Mouse (Mus musculus): ENCODE results near the gene Lbx1.

The Lbx1 gene

GRCm38 (mm10) chr19:45235766-45236362 is at the start of gene Lbx1:
Gene Lbx1, minus strand, starts transcription at chr19:45235812.
- no peak for DNase-seq

GRCm38 (mm10) chr19:45283302-45283701 is 47.7 kb upstream of the Lbx1 start:
- peak; percentile 70 for DNase-seq

GRCm38 (mm10) chr19:45276196-45276595 is 40.6 kb upstream of the Lbx1 start:
- no peak for DNase-seq

- DNase-seq, result no peak
Observed at GRCm38 (mm10) chr19:45271986-45272385, 36.4 kb upstream of the Lbx1 start.

- no peak for DNase-seq
Observed at GRCm38 (mm10) chr19:45262995-45263394, 27.4 kb upstream of the Lbx1 start.

GRCm38 (mm10) chr19:45257414-45258326 is 22.1 kb upstream of the Lbx1 start:
- no peak for DNase-seq

- DNase-seq, result no peak
Observed at GRCm38 (mm10) chr19:45254806-45255205, 19.2 kb upstream of the Lbx1 start.

GRCm38 (mm10) chr19:45252436-45252835 is 16.8 kb upstream of the Lbx1 start:
- no peak for DNase-seq

- no peak for DNase-seq
Observed at GRCm38 (mm10) chr19:45248691-45249090, 13.1 kb upstream of the Lbx1 start.

- no peak for DNase-seq
Observed at GRCm38 (mm10) chr19:45243918-45244700, 8.5 kb upstream of the Lbx1 start.

GRCm38 (mm10) chr19:45243264-45243602 is 7.6 kb upstream of the Lbx1 start:
- DNase-seq, result no peak

GRCm38 (mm10) chr19:45242348-45243263 is 7.0 kb upstream of the Lbx1 start:
- DNase-seq, result no peak

GRCm38 (mm10) chr19:45242017-45242347 is 6.4 kb upstream of the Lbx1 start:
- DNase-seq, result no peak

- DNase-seq, result no peak
Observed at GRCm38 (mm10) chr19:45240026-45240425, 4.4 kb upstream of the Lbx1 start.

- no peak for DNase-seq
Observed at GRCm38 (mm10) chr19:45239191-45239590, 3.6 kb upstream of the Lbx1 start.

GRCm38 (mm10) chr19:45237665-45238209 is 2.1 kb upstream of the Lbx1 start:
- no peak for DNase-seq

- no peak for DNase-seq
Observed at GRCm38 (mm10) chr19:45237099-45237498, 1.5 kb upstream of the Lbx1 start.

- DNase-seq, result no peak
Observed at GRCm38 (mm10) chr19:45236363-45236942, 841 bp upstream of the Lbx1 start.

- no peak for DNase-seq
Observed at GRCm38 (mm10) chr19:45235331-45235741, 276 bp downstream of the Lbx1 start.

GRCm38 (mm10) chr19:45234771-45235231 is 811 bp downstream of the Lbx1 start:
- DNase-seq, result no peak

- DNase-seq, result no peak
Observed at GRCm38 (mm10) chr19:45234191-45234770, 1.3 kb downstream of the Lbx1 start.

All from cerebellum, adult 11 months (tissue).